Mouse (Mus musculus): ENCODE measurements at regions not wholly inside any gene's neighbourhood (a gene's known extent, or its start where the extent isn't known, plus 50 kb on each side); places are given as distances from the start of the nearest gene placed in this dataset.

DNA sequence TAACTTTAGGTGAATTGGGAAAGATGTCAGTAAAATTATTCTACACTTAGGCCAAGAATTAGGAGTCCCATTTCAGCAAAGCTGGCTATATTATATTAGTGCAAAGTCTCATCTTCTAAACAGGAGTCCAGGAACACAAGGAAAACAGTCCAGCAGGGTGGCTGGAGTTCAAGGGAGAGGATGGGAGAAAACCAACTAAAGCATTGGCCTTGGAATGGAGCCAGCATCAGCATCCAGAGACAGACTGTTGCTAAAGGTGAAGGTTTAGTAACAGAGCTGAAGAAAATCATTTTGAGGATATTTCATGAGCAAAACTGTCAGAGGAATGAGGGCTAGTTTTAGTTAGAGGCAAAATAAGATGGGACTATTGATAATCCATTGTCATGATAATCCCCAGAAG, 559.9 kb downstream of the Epha4 start:
- DNase-seq = no peak

DNA sequence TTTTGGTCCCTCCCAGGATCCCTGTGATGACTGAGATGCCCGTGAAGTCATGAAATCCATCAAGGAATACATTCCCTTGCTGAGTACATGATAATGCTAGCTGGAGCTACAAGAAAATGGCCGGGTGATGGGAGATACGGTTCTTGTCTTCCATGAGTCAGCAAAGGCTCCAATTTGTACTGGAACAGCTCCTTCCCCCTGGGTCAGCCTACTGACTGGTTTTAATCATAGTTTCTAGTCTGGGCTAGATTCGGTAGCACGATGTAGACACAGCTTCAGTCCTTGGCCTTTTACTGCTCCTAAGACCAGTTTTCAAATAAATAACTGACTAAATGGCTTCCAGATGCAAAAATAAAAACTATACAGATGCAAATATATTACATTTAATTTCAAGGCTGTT, 557.5 kb downstream of the Epha4 start:
- DNase-seq = no peak

DNA sequence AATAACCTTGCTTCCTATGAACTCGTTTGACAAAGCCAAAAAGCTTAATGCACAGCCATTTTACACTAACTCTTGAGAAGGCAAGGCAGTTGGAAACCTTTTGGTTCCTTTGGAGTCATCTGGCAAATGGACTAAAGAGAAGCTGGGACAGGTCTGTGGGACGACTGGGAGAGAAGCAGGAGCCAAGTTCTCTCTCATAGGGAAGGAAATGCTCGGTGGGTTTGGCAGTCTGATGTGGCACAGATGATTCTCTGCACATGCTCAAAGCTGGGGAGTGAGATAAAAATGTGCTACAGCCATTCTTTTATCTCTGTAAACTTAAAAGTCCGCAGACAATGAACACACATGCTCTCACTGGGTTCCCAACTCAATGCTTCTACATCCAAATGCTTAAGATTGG, 556.2 kb downstream of the Epha4 start:
- DNase-seq = no peak

DNA sequence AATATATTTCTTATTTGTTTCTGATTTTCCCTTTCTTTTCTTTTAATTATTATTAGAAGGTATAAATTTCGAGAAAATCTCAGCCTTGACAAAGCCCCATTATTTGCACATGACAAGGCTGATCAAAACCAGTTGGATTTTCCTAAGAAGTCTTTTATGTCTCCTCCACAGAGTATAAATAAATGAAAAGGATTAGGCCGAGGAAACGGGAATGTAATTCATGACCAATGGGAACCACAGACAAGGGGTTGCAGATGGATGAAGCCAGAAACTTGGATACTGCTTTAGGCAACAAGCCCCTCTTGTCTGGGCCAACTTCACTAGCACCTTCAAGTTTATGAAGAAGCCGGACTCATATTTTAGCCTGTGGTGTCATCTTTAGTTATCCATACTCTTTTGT, 542.4 kb downstream of the Epha4 start:
- no peak for DNase-seq

DNA sequence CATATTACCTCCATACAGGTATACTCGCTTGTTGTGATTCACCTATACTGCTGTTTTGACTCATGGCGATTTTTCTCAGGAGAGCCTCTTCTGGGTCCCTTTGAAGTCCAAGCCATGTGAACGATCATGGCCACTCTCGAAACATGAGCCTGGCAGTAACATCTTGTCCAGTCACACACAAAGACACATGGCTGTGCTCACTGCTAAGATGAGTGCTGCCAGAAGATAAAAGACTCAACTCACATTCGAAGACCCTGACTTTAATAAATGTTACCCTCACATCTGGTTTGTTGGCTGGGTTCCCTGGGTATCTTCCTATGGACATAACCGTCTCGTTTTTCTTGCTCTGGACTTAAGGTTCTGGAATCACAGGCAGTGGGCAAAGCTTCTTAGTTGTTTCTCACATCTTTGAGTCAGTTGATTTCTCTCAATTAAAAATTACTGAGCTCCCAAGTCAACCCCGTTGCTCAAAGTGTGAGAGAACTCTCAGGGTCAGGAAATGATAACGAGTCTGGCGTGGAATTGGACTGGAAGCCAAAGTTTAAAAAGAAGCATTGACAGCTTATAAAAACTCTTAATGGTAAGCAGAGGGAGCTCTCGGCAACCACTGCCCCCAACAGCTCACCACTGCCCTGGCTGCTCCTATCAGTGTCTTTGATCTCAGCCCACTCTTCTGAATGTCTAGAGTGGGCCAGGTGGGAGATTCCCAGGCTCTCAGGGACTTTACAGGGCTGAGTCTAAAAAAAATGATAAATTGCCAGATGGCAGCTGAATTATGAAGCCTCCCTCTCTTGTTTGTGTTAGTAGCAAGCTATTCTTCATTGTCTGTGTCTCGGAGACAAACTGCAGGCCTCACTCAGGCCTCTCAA, 539.6 kb downstream of the Epha4 start:
- DNase-seq = no peak

DNA sequence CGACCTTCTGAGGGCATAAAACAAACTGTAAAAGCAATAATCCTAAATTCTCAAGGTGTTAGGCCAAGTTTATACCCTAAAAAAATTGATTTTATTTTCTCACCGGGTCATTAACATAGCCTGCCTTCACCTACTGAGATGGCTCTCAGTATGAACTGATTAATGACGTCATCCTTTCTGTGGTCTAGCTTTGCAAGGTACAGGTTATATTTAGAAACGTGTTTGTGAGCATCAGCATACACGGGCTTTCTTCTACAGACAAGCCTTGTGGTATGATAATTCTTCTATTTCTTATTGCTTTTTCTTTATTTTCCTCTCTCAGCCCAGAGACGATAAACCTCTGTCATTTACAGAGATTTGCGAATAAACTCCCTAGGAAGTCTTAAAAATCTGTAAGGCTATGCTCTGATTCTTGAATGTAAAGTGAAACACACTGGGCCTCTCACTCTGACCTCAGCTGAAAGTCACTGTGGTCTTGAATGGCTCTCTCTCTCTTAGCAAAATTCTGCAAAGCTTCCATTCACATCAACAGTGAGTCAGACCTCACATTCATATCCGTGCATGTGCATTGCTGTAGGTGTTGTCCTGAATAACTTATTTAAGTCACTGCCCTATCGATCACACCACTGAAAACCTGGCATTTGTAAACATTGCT, 534.3 kb downstream of the Epha4 start:
- no peak for DNase-seq

DNA sequence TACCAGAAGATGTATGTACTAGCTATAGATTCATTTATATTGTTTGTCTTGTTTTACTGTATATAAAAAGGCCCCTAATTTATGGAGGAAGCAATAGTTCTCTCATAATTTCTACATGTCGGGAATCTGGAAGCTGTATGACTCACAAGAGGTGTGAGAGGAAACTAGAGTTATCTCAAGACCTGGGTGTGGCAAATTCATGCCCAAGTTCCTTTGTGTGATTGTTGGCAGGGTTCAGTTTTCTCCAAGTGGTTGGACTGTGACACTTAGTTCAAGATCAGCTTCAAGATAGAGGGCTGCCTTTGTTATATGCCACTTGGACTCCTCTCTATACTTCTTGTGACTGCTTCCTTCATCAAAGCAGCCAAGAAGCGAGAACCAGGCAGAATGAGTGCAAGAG, 521.1 kb downstream of the Epha4 start:
- DNase-seq = no peak

DNA sequence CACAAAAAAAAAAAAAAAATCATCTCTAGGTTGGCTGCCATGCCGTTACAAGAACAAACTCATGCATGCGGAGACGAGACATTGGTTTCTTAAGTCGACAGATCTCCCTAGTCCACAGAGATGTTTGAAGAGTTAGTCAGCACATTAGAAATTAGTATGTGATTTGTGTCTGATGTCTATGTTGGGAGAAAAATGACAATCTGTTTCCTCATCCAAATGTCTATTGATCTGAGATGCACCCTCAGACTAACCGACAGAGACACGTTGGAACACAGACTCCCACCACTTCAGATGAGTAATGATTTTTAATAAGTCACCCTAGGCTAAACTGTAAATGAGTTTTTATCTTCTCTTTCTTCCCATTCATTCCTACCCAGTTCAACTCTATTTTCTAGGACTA, 506.9 kb downstream of the Epha4 start:
- no peak for DNase-seq

DNA sequence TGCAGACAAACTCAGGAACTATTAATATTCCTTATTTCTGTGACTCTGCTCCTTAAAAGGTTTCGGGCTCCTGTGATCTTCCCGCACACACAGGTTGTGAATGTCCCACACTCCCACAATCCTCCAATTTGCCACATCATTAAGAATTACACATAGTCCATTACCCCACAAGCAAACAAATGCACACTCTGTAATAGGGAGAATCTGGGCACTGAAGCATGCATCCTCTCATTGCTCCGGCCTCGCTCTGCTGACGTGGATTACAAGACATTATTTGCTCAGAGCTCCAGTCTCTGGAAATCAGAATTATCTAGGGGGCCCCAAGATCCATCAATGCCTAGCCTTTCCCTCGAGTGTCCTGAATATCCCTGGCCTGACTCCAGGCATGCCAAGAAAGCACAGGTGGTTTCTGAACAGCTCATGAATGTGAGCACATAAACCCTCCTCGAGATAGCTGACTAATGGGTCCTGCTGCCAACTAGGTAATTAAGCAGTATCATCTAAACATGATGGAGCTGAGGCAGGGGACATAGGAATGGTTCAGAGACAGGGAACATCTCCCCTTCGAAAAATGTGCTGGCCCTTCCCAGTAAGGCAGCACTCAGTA, 504.2 kb downstream of the Epha4 start:
- no peak for DNase-seq

DNA sequence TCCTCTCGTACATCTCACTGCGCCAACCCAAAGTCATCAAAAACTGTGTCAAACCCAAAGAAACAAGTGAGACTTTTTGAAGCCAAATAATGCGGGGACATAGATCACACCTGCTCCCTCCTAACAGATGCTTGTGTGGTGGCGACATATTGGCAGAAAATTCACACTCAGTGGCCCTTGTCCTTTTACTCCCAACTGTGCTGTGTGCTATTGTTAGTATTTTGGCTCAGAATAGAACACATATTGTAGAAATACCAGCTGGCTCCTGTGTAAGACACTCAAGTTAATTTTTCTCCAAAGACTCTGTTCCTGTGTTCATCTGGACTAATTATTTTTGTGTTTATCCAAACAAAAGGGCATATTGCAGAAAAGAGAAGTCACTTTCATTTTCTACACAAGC, 487.2 kb downstream of the Epha4 start:
- DNase-seq = peak; percentile 42 to 45

DNA sequence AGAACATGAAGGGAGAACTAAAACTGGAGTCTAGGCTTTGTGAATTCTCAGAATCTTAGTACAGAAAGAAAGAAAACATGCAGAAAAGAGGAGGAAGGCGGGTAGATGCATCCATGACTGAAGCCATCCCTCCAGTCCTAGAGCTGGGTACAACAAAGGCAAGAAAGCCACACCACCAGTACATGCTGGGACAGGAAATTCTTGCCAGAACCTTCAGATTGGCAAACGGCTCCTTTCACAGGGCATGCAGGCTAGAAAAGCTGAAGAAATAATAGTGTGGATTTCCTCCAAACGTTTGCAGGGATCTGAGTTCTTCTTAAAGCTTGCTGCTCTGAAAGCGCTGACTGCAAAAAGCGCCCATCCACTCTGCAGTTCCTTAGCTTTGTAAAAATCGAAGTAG, 486.7 kb downstream of the Epha4 start:
- no peak for DNase-seq

DNA sequence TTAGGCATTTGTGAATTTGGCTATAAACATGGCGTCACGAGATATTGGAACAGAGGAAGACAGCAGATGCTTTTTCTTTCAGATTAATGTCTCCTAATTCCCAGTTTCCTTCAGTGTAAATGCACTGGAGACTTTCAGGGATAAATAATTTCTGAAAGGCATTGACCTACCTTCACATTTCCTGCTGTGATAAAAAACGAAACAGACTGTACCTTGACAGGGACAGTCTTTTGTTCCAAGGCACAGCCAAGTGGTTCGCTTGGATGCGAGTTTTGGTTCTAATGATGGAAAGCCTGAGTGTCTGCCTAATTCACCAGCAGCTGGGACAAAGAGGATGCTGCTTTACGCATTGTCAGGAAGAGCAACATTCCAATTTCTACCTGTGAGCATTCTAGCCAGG, 485.8 kb downstream of the Epha4 start:
- no peak for DNase-seq

DNA sequence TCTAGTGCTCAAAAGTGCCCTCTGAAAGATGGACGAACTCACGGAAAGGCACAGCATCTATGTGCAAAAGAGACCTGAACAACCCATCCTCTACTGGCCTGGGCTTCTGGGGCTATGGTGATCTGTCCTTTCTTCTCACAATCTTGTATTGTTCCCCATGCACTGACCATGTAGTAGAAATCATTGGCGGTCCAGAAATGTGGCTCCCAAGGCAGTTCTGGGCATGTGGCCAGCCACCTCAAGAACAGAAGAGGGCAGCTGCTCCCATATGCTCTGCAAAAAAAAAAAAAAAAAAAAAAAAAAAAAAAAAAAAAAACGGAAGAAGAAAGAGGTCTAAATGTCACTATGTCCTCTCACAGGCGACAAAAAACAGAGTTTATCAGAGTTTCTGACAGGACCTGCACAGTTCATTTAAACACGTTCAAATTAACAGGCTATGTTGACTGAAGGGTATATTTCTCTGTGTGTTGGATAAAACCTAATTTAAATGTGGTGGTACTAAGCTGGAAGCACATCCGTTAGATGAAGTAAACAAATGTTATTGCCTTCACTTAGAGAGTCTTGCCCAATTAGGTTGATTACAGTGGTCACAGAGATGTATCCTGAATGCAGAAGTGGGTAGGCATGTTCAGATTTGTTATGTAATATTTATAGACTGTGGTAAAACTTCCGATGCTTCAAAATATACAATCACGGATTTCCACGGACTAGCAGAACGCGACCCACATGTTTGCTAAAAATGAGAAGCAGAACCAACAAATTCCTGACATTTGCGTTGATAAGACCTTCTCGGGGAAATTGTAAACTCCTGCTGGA, 470.9 kb downstream of the Epha4 start:
- no peak for DNase-seq

DNA sequence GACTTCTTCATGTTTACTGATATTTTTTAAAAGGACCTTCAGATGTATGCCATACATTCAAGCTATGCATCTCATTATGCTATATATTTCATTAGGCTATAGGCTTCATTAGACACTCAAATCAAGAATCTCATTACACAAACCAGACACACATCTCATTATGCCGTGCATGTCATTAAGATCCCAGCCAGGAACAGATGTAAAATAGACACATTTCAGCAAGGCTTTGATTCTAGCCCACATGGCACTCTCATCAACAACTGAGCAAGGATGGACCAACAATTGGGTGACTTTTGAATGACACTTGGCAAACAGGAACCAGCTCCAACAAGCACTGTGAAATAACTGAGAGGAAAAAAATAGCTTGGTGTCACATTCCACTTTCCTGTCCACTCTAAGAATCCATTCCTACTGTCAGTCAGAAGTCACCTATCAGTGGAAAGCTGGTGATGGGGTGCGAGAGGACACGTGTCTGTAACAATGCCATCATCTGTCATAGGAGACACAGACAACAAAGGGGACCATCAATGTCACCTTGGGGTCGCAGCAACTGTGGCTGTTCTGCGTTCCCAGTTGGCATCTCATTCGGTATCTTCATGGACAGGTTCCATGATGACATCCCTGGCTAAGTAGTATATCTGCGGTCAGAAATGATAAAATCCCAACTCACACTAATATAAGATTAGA, 466.0 kb downstream of the Epha4 start:
- DNase-seq = no peak

DNA sequence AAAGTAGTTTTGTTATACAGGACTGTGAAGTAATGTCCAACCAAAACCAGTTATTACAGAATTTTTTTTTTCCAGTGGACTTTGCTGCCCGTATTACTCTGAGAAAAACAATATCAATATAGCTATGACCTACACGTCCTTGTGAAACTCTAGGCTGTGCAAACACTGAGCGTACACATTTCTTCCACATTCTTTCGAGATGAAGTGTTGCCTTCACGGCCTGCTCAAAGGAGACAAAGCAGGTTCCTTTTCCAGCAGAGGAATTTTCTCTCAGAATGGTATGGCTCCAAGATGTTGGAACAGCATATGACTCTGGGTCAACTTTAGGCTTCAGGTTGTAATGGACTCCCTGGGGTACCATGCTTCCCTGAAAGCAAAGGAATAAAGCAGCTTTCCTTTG, 463.6 kb downstream of the Epha4 start:
- DNase-seq = no peak

DNA sequence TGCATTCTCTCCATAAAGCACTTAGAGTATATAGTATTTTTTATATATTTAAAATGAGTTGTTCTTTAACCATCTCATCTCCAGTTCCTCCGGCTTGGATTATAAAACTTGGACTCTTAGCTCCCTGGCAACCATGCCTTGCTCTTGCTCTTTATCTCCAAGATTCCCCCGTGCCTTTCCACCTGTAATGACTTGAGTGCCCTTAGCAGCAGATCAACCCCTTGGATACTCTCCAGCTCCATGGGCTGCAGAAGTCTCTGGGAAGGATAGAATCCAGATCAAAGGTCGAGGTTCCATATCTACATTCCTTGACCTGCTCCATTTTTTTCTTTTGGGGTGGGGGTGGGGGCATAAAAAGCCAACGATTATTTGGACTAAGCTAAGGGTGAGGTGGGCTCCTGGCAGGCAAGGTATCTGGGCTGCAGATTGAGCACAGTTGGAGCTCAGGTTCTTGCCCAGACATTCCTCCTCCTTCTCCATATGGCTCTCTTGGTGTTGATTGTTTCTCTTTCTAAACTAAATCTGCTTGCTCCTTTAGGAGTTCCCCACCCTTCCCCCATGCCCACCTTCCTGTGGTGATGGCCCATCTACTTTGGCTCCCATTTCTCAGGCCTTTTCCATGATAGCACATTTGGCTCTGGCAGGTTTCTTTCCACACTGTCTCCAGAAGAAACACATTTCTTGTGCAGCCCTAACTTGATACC, 460.9 kb downstream of the Epha4 start:
- no peak for DNase-seq

DNA sequence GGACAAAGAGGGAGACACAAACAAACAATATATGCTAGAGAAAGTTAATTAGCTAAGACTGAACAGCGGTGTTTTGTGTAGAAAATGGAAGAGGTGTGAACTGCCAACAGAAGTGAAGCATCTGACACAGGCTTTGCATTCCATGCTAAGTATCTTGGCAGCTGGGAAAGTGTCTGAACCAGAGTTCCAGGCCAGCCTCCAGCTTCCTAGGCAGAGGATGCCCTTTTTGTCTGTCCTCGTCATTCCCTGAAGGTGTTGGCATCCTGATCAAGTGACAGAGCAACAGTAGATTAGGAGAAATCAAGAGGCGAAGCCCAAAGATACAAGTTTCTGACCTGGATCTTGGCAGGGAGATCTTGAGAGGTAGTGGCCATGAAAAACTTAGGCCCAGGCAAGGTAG, 452.4 kb downstream of the Epha4 start:
- no peak for DNase-seq

DNA sequence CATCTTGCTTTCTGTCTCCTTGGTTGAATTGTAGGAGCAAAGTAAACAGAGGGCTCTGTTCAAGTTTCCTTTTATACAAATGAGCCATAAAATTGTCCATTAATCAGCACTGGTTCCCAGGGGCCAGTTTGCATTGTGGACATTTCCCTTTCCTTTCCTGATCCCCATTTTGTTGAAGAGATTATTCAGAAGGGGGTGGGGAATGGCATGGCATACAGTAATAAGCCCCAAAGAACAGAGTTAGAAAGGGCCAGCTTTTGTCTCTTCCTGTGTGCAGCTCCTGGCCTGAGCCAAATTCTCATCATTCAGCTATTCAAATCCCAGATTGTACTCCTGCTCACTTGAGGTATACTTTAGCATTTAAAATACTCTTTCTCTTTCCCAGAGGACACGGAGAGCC, 441.8 kb downstream of the Epha4 start:
- DNase-seq = no peak

DNA sequence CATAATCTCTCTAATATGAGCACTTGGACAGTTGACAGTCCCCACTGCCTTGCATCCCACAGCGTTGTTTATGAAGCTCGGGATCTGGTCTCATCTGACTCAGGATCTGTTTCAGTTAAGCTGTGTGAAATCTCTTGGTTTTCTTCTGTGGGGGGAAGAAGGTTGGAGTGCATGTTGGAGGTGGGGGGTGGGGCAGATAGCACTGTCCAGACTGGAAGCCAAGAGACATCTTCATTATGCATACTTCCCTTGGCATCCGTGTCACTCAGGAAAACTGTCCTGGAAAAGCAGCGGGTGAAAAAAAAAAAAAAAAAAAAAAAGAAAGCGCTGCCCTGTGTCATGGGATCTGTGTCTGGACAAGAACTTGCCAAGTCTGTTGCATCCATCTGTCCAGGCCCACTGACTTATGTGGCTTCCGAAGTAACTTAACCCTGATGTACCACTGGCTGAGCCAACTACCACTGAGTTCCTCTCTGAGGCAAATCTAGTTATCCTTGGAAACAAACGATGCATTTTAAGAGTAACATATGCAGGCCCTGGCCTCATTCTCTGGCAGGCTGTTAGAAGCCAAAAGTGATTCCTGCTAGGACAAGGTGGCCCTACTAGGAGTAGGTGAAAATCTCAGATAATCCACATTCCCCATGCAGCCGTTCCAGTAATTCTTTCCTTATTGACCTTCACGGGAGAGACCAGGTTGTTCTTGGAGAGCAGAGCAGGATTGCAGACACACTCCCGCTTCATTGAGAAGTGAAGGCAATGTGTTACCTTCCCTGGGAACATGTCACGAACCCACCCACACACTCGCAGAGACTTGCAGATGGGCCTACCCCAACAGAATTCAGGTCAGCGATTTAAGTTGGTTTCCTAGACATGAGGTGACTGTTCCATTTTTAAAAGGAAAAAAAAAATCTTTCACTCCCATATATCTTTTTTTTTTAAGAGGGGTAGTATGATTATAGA, 439.7 kb downstream of the Epha4 start:
- DNase-seq = no peak

DNA sequence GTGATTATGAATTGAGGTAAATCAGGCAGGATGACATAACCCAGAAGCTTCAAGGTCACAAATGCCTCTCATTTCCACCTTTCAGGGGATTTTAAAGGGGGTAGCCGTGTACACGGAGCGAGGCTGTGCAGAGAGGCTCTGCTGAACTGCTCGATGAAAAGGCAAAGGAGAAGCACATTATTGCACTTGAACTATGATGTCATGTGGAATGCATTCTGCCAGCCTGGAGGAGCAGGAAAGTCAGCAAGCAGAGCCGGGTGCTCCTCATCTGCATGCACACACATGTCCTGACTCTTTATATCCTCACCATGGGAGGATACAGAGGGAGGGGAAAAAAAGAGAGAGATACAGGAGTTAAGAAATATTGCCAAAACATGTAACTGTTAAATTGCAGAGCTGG, 434.1 kb downstream of the Epha4 start:
- DNase-seq = no peak

DNA sequence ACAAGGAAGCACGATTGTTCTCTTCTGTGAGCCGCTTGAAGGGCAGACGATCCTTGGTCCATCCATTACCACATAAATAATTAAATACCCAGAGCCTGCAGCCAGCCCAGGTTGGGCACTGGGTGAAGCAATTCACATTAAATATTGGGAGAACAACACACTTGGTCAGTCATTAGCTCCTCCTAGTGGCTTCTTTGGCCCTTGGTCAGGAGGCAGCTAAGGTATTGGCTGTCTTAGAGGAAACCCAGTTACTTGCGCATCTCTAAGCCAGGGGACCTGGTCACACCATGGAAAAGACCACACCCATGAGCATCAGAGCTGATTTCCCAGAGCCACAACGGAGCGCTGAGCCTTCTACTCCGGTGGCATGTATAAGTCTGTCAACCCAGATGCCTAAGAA, 433.2 kb downstream of the Epha4 start:
- no peak for DNase-seq
